Mouse (Mus musculus) CD4-positive, CD25-positive, alpha-beta regulatory T cell, adult 4 months (primary cell): ENCODE measurements around the gene Tmem266. TPM values are rescaled to one million over a fixed set of nuclear protein-coding genes. Genes with fewer than 3 reads are reported as not detected.

Experiments used
- ATAC-seq: one replicate; pipeline ENCODE4 v1.8.0; 2017
- polyA plus RNA-seq, 2 experiments: library from polyadenylated mRNA; unstranded; fragments of 100-300 nt; shearing (Covaris generic); gene quantifications; one replicate each; pipeline ENCODE4 v1.2.1; 2017

Tmem266 gene
- polyA plus RNA-seq, 2 experiments from 2014 or later = not detected

DNA sequence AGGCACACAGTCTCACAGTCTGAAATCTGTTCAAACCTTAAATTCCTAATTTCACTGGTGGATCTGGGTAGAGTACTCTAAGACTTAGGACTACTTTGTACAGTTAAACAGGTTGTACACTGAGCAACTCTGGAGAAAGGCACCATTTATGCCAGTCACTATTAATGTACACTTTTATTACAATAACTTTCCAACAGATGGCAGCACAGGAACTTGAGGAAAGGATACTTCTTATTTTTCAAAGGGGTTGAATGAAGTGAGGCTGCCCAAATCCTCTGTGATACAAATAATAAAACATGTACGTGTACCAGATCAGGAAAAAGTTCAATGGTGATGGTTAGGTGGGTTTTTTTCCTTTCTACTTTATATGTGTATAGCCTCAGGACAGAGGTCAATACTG lies 141.7 kb downstream of the Tmem266 start:
- ATAC-seq = no peak

- no peak for ATAC-seq
These were observed 149.4 kb downstream of the Tmem266 start for GRCm38 (mm10) chr9:55476084-55476483.

DNA sequence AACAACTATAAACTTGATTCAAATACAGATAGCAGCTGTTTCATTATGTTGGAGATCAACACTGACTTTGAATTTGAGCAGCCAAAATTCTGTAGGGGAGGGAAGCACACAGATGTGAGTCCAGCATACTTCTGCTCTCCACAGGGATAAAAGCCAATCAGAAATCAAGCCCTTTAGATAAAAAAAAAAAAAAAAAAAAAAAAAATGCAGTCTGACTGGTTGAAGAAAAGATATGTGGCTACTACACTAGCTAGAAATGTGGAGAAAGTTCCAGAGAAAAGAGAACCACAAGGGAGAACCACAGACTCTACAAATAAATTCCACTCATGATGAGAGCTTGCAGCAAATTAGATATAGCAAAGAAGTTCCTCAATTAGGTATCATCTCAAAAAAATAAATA lies 152.0 kb downstream of the Tmem266 start:
- ATAC-seq = no peak

DNA sequence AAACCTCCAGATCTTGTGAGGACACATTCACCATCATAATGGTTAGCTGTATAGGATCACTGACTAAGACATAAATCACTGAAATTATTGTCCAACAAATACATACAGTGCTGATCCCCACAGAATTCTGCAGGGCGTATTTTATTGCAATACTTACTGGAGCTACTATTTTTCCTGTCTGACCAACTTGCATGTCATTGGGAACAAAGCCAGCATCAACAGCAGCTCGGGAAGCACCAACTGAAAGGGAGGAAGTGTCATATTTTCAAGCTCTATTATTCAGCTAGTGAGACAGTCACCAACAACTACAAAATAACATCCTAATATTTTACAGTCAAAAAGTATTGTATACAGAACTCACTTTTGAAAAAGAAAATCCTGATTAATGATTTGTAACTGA lies 155.4 kb downstream of the Tmem266 start:
- no peak for ATAC-seq

Other genes with a start within 250 kb of the Tmem266 start
- gene Ube2q2, start 178.1 kb upstream of the Tmem266 start, polyA plus RNA-seq = 10 to 100 TPM in 1 of 2 experiments, 1 to 10 TPM in 1; 9.5 to 15.1 TPM
- 10 to 100 TPM; 46.3 to 52.6 TPM for gene Fbxo22, start 118.0 kb upstream of the Tmem266 start, polyA plus RNA-seq
- 1 to 10 TPM; 4.4 to 5.0 TPM for gene Nrg4, start 69 bp upstream of the Tmem266 start, polyA plus RNA-seq
- 100 to 1,000 TPM; 126 to 138 TPM for gene Etfa, start 185.3 kb downstream of the Tmem266 start, polyA plus RNA-seq
- not detected for gene Isl2, start 211.8 kb downstream of the Tmem266 start, polyA plus RNA-seq